Mouse (Mus musculus) testis, adult 2 months (tissue): ENCODE measurements around the gene Ubxn10.

Source experiments
- CTCF ChIP-seq: fragments of 200-500 bp; IDR thresholded peaks from 2 replicates; pipeline ENCODE4 v1.5.1; 2012; ENCODE audit warnings: low read depth, mild to moderate bottlenecking, inconsistent platforms, low read length, moderate library complexity; ENCODE audit not compliant: control insufficient read depth, insufficient read depth, insufficient replicate concordance
- POLR2A ChIP-seq: fragments of 200-500 bp; IDR thresholded peaks from 2 replicates; pipeline ENCODE4 v1.6.1; 2012; ENCODE audit warnings: low read depth, mild to moderate bottlenecking, inconsistent platforms, low read length, moderate library complexity; ENCODE audit not compliant: control insufficient read depth

GRCm38 (mm10) chr4:138771970-138772369 lies 35.0 kb upstream of the Ubxn10 start:
- TF ChIP-seq CTCF (no peak), POLR2A (no peak)
